Mouse (Mus musculus) bone marrow, adult 2 months (tissue): Measurements from ENCODE around the gene Ccnj. TPM values are rescaled to one million over a fixed set of nuclear protein-coding genes. Genes with fewer than 3 reads are reported as not detected.

Experiments
- H3K27ac ChIP-seq: fragments of 200-500 bp; 2 replicates; pipeline ENCODE4 v1.5.1; 2012; ENCODE audit warnings: low read depth, mild to moderate bottlenecking, control low read depth, inconsistent platforms, low read length; ENCODE audit not compliant: control insufficient read depth, poor library complexity, insufficient read depth
- H3K4me1 ChIP-seq: fragments of 200-500 bp; 2 replicates; pipeline ENCODE4 v1.6.1; 2011; ENCODE audit warnings: low read length; ENCODE audit not compliant: control insufficient read depth, insufficient read depth
- H3K4me3 ChIP-seq: fragments of 200-500 bp; replicated peaks from 2 replicates; pipeline ENCODE3; 2011; ENCODE audit warnings: mild to moderate bottlenecking, low read depth, low read length, control low read depth; ENCODE audit not compliant: control insufficient read depth
- CTCF ChIP-seq: fragments of 200-500 bp; IDR thresholded peaks from 2 replicates; pipeline ENCODE4 v1.5.1; 2011; ENCODE audit warnings: low read length, control low read depth; ENCODE audit not compliant: control insufficient read depth, insufficient read depth
- POLR2A ChIP-seq: fragments of 200-500 bp; IDR thresholded peaks from 2 replicates; pipeline ENCODE4 v1.6.1; 2011; ENCODE audit warnings: low read depth, mild to moderate bottlenecking, control low read depth, low read length, borderline replicate concordance; ENCODE audit not compliant: control insufficient read depth
- WGBS: fragments of 180-500 bp; shearing (Covaris S2); methylation state at CpG from one replicate; pipeline ENCODE4 v1.1.7; 2018; 5-methylcytosine and 5-hydroxymethylcytosine counted together
- polyA plus RNA-seq: library from polyadenylated mRNA; stranded (reverse); fragments of >200 nt; gene quantifications from 2 replicates; pipeline ENCODE4 v1.2.4, GENCODE M21; 2011; ENCODE audit warnings: low replicate concordance; ENCODE audit not compliant: missing spikeins, insufficient read depth, insufficient read length

Gene Ccnj
- polyA plus RNA-seq, 1 experiment, result 8.6 TPM

DNA sequence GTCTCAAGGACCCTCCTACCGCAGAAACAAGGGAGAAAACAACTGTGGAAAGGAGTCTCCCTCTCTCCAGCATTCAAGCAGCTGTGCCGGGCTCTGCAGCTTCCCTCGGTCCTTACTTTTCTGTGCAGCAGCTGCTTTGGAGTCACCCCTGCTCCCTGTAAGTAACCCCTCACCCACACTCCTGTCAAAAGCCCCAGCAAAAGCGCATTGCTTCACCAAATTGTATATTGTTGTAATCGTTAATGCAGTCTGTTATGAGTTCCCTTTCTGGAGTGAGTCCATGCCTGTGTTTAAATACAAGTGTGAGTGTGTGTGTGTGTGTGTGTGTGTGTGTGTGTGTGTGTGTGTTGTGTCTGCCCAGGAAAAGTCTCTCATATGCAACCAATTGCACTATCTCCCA is 37.2 kb downstream of the Ccnj start:
- 33% methylated on average over 5 of the region's 5 CpGs for WGBS
- Histone ChIP-seq H3K4me3 (no peak overlapping the region), H3K4me1 (no peaks in the 10 kb centered on the region), H3K27ac (no peak overlapping the region)
- TF ChIP-seq POLR2A (no peak), CTCF (no peak)

DNA sequence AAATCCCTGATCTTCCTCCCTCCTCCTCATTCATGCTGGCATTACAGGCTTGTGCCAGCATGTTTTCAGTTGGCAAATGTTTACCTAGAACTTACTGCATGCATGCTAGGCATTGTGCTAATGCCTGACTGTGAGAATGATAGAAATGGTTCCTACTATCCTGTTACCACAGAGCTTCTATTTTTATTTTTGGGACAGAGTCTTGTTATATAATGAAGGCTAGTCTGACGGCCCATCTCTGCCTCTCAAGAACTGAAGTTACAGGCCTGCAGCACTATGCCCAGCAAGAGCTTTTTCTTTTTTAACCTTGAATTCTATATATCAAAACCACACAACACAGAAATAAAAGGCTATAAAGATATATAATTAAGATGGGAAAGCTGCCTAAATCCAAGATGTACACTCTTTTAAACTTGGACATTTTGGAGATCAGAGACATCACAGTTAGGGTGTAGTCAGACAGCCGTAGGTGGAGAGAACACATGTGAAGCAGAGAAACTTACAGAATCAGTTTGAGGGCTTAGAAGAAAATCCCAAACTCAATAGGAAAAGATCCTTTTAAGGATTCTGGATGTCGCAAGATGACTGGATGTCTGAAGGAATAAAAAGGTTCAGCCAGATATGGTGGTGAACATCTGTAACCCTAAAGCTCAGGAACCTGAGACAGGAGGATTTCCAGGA is 38.5 kb downstream of the Ccnj start:
- WGBS, result 77% methylated on average over 3 of the region's 3 CpGs
- Histone ChIP-seq H3K4me1 (no peaks in the 10 kb centered on the region), H3K27ac (no peak overlapping the region), H3K4me3 (no peak overlapping the region)
- TF ChIP-seq CTCF, result no peak

DNA sequence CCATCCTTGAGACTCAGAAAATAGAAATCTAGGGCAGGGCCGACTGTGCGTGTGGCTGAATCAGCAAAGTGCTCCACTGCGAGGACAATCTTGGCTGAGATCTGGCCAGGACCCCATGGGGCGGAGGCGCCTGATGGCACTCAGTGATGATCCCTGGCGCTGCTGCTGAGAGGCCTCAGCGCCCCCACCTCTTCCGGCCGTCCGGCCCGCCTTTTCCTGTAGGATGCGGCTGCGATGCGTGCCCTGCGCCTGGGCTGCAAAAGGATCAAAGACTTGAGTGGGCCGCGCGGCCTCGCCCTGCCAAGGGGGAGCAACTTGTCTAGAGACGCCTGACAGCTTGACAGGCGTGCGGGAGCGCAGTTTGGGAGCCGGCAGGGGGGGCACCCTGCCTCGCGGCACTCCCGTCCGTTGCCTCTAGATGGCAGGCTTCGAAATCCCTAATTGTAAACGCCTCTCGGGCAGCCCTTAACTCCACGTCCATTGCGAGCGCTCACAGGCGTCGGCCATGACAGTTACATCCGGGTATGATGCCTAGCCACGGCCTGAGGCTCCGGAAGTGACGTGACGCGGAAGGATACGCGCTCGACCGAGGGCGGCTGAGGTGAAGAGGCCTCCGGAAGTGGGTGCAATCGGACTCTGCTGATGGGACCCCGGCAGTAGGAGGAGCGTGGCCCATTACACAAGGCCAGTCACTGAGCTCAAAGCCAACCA is 42.0 kb downstream of the Ccnj start:
- peak; percentile 51; the same call in 1 of the 2 replicates for TF ChIP-seq POLR2A
- peak; percentile 24; the same call in 1 of the 2 replicates for TF ChIP-seq CTCF
- H3K4me3 ChIP-seq, result peak overlapping the region; percentile 77
- no peaks in the 10 kb centered on the region for H3K4me1 ChIP-seq
- peak overlapping the region; percentile 22; the same call in 1 of the 2 replicates for H3K27ac ChIP-seq
- 30% methylated on average over 51 of the region's 51 CpGs for WGBS

DNA sequence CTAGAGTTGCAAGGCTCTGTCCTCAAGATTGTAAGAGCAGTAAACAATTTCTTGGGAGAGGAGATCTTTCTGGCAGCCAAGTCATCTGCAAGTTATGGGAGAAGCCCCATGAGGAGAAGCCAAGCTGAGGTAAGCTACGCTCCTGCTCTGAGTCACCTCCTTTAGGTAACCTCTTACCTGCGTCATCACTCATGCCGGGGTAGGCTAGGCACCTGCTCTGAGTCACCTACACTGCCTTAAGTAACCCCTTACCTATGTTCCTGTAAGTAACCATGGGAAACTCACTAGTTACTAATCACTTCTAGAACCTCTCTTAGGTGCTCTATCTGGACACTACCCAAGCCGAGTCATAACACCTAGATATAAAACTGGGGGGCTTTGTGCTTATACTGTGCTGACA is 50.6 kb downstream of the Ccnj start:
- Histone ChIP-seq H3K27ac (no peak overlapping the region), H3K4me1 (no peaks in the 10 kb centered on the region), H3K4me3 (no peak overlapping the region)
- no peak for TF ChIP-seq CTCF
- WGBS, result 79% methylated on average over 4 of the region's 4 CpGs

DNA sequence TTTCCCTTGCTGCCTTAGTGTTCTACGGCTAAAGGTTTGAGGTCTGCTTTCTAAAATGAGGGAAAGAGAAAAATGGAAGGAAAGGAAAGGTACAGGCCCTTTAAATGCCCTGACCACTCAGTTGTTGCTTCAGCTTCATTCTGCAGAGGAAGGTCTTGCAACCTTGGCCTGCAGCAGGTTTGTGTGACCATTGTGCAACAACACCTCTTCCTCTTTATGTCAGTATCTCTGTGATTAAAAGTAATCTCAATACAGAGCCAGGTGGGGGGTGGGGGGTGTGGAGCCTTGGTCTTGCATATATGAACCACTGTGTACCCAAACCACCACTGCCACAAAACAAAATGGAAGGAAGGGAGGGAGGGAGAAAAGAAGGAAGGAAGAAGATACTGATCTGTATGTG is 57.8 kb downstream of the Ccnj start:
- TF ChIP-seq CTCF, result no peak
- no peak for TF ChIP-seq POLR2A
- no peak overlapping the region for H3K4me3 ChIP-seq
- no peak overlapping the region for H3K27ac ChIP-seq
- H3K4me1 ChIP-seq, result no peaks in the 10 kb centered on the region; the same call in 1 of the 2 replicates
- WGBS, result 41% methylated on average over 1 of the region's 1 CpGs

DNA sequence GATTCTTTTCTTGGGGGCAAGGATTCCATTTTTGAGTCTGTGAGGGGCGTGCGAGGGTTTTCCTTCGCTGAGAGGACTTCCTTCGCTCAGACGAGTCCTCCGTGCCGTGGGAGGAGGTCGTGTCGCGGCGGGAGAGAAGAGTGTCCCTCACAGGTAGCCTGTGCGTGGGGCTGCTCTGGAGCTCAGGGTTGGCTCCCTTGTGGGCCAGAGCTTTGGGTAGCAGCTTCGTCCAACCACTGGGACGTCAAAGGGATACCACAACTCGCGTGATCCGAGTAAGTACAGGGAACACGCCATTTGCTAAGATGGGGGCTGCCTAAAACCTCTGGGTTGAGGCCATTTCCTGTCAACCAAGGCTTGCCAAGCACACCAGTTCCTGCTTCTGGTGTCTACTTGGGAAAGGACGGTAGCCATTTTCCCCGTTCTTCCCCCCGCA is 63.0 kb downstream of the Ccnj start:
- peak overlapping the region; percentile 97 for H3K4me3 ChIP-seq
- 67% methylated on average over 21 of the region's 21 CpGs for WGBS
- H3K27ac ChIP-seq, result peak overlapping the region; percentile 96
- H3K4me1 ChIP-seq, result no peaks in the 10 kb centered on the region; the same call in 1 of the 2 replicates
- no peak for TF ChIP-seq POLR2A
- no peak for TF ChIP-seq CTCF

DNA sequence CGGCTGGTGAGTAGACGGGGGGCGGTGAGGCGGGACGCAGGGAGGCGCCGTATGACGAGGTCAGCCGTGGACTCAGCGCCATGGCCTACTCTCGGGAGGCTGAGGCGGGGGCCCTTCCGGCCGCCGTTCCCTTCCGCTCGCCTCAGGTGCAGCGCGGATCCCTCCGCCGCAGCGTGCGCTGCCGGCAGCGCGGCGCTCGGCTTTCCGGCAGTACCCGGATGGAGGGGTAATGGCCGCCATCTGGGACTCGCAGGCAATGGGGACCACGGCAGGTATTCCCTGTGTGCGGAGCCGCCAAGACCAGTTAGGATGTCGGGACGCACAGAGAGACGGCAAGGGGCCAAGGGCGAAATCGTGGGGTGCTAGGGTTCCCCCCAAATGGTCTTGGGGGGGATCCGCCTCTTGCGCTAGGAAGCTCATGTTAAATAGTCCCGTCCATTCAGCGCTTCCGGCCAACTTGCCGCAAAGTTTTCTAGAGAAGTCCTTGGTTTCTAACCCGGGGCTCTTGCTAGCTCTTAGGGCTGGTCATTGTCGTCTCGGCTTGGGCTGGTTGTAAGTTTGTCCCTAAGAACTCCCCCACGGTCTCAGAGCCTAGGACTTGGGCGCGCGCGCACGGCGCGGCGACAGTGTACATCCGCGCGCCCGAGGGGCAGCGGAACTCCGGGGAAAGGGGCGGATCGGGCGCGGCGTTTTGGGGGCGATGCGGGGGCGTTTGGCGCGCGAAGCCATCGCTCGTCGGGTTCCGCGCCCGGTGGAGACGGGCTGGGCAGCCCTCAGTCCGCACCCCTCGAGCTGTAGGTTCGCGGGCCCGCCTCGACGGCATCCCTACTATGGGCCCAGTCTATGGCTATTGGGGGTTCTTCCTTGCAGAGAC is 63.7 kb downstream of the Ccnj start, which contains the start of gene Zfp518a:
TSS of gene Zfp518a (plus strand) at position 187 of the 874 bp plus-strand sequence.
- WGBS, result under 1% methylated on average over 89 of the region's 89 CpGs
- no peaks in the 10 kb centered on the region; the same call in 1 of the 2 replicates for H3K4me1 ChIP-seq
- peak within 1 kb of the TSS; percentile 96 for H3K27ac ChIP-seq
- TF ChIP-seq CTCF, result no peak
- TF ChIP-seq POLR2A, result peak; percentile 39
- peak within 1 kb of the TSS; percentile 97 for H3K4me3 ChIP-seq

DNA sequence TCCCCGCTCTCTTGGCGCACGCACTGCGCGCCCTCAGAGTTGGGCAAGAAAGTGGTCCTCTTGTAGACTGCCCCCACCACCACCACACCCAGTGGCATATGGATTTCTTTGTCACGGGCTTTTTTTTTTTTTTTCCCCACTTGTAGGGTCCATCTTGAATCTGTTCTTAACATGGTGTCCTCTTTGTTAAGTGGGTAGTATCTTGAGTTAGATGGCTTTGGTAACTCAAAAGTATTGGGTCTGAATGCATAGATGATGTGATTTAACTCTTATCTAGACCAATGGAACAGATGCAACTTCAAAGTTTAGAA is 64.3 kb downstream of the Ccnj start:
- peak overlapping the region; percentile 97 for H3K4me3 ChIP-seq
- peak overlapping the region; percentile 96 for H3K27ac ChIP-seq
- 7% methylated on average over 6 of the region's 6 CpGs for WGBS
- TF ChIP-seq CTCF, result no peak
- no peak for TF ChIP-seq POLR2A
- no peaks in the 10 kb centered on the region; the same call in 1 of the 2 replicates for H3K4me1 ChIP-seq

Other genes with a start within 250 kb of the Ccnj start
- 14.8 and 15.5 TPM in 2 replicates for gene Aldh18a1, start 242.8 kb upstream of the Ccnj start, polyA plus RNA-seq
- 1.2 and 2.7 TPM in 2 replicates for gene Tctn3, start 219.0 kb upstream of the Ccnj start, polyA plus RNA-seq
- gene Entpd1, start 218.9 kb upstream of the Ccnj start, polyA plus RNA-seq, result 9.9 and 17.6 TPM in 2 replicates
- gene Cc2d2b, start 82.5 kb upstream of the Ccnj start, polyA plus RNA-seq, result 3.9 TPM in 1 of 2 replicates, not detected in the other
- gene Zfp518a, start 63.4 kb downstream of the Ccnj start, polyA plus RNA-seq, result 1.0 and 2.5 TPM in 2 replicates
- 15.9 and 32.9 TPM in 2 replicates for gene Blnk, start 163.3 kb downstream of the Ccnj start, polyA plus RNA-seq
- gene Dntt, start 198.0 kb downstream of the Ccnj start, polyA plus RNA-seq, result 5.5 and 9.1 TPM in 2 replicates
- not detected in 2 replicates for gene Opalin, start 245.8 kb downstream of the Ccnj start, polyA plus RNA-seq